Mouse (Mus musculus): ENCODE measurements at regions not wholly inside any gene's neighbourhood (a gene's known extent, or its start where the extent isn't known, plus 50 kb on each side); places are given as distances from the start of the nearest gene placed in this dataset.

GRCm38 (mm10) chr1:51594666-51595065, 116.4 kb upstream of the Nabp1 start:
- Histone ChIP-seq H3K4me2 (replicated peaks; ENCODE audit: low read depth, low read length) (no peak overlapping the region), H3K9me3 (ENCODE audit: control insufficient read depth, low read length) (no peaks in the 10 kb centered on the region), H3K4me3 (ENCODE audit: low read length) (no peak overlapping the region), H3K36me3 (ENCODE audit: control insufficient read depth, insufficient read depth, low read length) (no peaks in the 10 kb centered on the region), H3K27me3 (ENCODE audit: control insufficient read depth, insufficient read depth, low read length) (no peaks in the 10 kb centered on the region), H3K4me1 (ENCODE audit: control insufficient read depth, insufficient read depth, low read length) (0 out of 2 replicates have a peak, but pooled peaks cover 3% of the 10 kb centered on the region), H3K27ac (ENCODE audit: low read depth, low read length) (no peak overlapping the region), H3K9ac (ENCODE audit: low read depth, low read length) (no peak overlapping the region)
- no peak for ATAC-seq (ENCODE audit: low FRiP score, low TSS enrichment)
- WGBS: 73% methylated on average over 4 of the region's 4 CpGs

DNA sequence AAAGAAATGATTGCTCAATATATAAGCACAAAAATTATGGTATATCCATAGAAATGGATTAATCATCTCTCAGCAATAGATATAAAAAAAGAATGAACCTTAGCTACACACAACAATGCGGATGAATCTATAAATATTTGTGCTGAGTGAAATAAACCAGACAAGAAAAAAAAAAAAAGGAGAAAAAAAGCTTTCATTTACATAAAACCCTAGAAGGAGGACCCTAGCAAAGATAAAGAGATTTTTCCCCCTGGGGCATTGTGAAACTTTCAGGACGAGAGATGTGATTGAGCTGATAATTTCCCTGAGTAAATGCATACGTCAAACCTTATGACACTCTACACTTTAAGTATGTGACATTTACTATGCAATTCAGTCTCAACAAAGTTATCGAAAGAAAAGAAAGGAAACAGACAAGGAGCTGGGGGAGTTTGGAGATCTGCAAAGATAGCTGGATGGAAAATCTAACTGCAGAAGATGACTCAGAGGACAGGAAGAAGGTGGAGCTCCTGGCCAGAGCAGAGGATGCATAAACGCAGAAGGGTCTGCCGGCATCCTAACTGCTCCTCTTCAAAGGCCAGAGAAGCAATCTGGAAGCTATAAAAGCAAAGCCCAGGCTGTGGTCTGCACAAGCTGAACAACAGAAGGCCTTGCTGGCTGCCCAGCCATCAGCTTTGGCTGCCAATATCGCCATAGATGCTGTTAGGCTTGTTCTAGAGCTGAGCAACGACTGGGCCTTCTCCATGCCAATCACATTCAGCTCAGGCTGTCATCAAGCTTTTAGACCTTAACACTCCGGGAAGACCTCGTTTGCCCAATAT, 115.6 kb upstream of the Nabp1 start:
- ATAC-seq (ENCODE audit: low FRiP score, low TSS enrichment): no peak
- Histone ChIP-seq H3K9ac (ENCODE audit: low read depth, low read length) (no peak overlapping the region), H3K4me1 (ENCODE audit: control insufficient read depth, insufficient read depth, low read length) (0 out of 2 replicates have a peak, but pooled peaks cover 3% of the 10 kb centered on the region), H3K4me2 (replicated peaks; ENCODE audit: low read depth, low read length) (no peak overlapping the region), H3K27me3 (ENCODE audit: control insufficient read depth, insufficient read depth, low read length) (no peaks in the 10 kb centered on the region), H3K36me3 (ENCODE audit: control insufficient read depth, insufficient read depth, low read length) (no peaks in the 10 kb centered on the region), H3K4me3 (ENCODE audit: low read length) (no peak overlapping the region), H3K27ac (ENCODE audit: low read depth, low read length) (no peak overlapping the region), H3K9me3 (ENCODE audit: control insufficient read depth, low read length) (no peaks in the 10 kb centered on the region)
- WGBS: 33% methylated on average over 10 of the region's 10 CpGs

GRCm38 (mm10) chr1:51591886-51592285, 113.7 kb upstream of the Nabp1 start:
- 0 out of 2 replicates have a peak, but pooled peaks cover 3% of the 10 kb centered on the region for H3K4me1 ChIP-seq (ENCODE audit: control insufficient read depth, insufficient read depth, low read length)
- no peak overlapping the region for H3K27ac ChIP-seq (ENCODE audit: low read depth, low read length)
- H3K4me3 ChIP-seq (ENCODE audit: low read length): no peak overlapping the region
- no peaks in the 10 kb centered on the region for H3K9me3 ChIP-seq (ENCODE audit: control insufficient read depth, low read length)
- H3K27me3 ChIP-seq (ENCODE audit: control insufficient read depth, insufficient read depth, low read length): no peaks in the 10 kb centered on the region
- no peak overlapping the region for H3K9ac ChIP-seq (ENCODE audit: low read depth, low read length)
- WGBS: 60% methylated on average over 4 of the region's 4 CpGs
- ATAC-seq (ENCODE audit: low FRiP score, low TSS enrichment): no peak
- no peak overlapping the region for H3K4me2 ChIP-seq (replicated peaks; ENCODE audit: low read depth, low read length)
- H3K36me3 ChIP-seq (ENCODE audit: control insufficient read depth, insufficient read depth, low read length): no peaks in the 10 kb centered on the region

DNA sequence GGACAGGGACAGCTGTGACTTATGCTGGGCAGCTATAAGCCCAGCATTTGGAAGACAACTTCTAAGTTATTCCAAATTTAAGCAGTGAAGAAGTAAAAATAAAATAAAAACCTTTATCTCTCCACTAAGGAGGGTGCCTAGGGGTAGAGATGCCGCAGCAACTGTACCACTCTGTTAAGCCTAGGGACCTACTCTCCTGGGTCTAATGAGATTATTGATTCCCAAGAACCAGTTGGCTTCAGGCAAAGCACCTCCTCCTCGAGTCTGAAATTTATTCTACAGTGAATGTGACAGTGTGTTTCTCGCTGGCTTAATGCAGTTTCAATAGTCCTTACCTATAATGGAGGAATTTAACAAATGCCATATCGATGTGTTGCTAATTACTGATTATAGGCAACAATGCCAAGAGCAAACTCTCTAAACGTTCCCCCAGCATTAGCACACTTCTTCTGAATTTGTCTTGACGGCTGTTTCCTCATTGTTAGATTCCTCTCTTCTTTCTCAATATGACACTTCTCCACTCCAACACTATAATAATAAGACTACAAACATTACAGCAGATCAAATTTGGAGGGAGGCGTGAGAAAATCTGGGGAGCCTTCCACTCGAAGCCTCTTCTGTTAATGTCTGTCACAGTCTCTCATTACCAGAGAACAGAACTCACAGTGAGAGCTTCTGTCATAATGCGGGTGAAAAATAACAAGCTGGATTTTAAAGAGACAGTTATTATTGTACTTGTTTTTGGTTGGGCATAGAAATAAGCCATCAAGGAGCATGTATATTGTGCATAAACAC, 112.6 kb upstream of the Nabp1 start:
- Histone ChIP-seq H3K4me1 (ENCODE audit: control insufficient read depth, insufficient read depth, low read length) (0 out of 2 replicates have a peak, but pooled peaks cover 3% of the 10 kb centered on the region), H3K4me3 (ENCODE audit: low read length) (no peak overlapping the region), H3K9me3 (ENCODE audit: control insufficient read depth, low read length) (no peaks in the 10 kb centered on the region), H3K36me3 (ENCODE audit: control insufficient read depth, insufficient read depth, low read length) (no peaks in the 10 kb centered on the region), H3K9ac (ENCODE audit: low read depth, low read length) (no peak overlapping the region), H3K27me3 (ENCODE audit: control insufficient read depth, insufficient read depth, low read length) (no peaks in the 10 kb centered on the region), H3K27ac (ENCODE audit: low read depth, low read length) (no peak overlapping the region), H3K4me2 (replicated peaks; ENCODE audit: low read depth, low read length) (no peak overlapping the region)
- 82% methylated on average over 9 of the region's 9 CpGs for WGBS
- ATAC-seq (ENCODE audit: low FRiP score, low TSS enrichment): no peak

DNA sequence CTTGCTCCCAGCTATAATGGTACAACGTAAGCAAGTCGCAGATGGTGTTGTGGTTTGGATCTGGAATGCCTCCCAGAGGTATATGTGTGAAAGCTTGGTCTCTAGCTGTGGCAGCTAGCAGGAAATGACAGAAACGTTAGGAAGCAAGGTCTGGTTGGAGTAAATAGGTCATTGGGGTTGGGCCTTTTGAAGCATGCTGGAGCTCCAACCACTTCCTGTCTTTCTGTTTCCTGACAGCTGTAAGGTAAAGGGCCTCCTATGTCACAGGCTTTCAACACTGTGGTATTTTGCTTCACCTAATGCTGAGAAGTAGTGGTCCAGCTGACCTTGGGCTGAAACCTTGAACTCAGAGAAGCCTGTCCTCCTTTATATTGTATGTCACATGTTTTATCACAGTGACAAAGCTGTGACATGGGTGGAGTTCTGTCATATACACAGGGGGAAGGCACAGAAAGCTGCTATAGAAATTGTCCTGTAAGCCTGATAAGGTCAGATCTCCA, 106.8 kb upstream of the Nabp1 start:
- WGBS: 37% methylated on average over 3 of the region's 3 CpGs

GRCm38 (mm10) chr1:51583871-51584270, 105.6 kb upstream of the Nabp1 start:
- no peak overlapping the region for H3K4me2 ChIP-seq (replicated peaks; ENCODE audit: low read depth, low read length)
- H3K9me3 ChIP-seq (ENCODE audit: control insufficient read depth, low read length): no peaks in the 10 kb centered on the region
- no peak overlapping the region for H3K4me3 ChIP-seq (ENCODE audit: low read length)
- H3K9ac ChIP-seq (ENCODE audit: low read depth, low read length): no peak overlapping the region
- no peak overlapping the region for H3K27ac ChIP-seq (ENCODE audit: low read depth, low read length)
- no peaks in the 10 kb centered on the region for H3K4me1 ChIP-seq (ENCODE audit: control insufficient read depth, insufficient read depth, low read length)
- H3K27me3 ChIP-seq (ENCODE audit: control insufficient read depth, insufficient read depth, low read length): no peaks in the 10 kb centered on the region
- no peak for ATAC-seq (ENCODE audit: low FRiP score, low TSS enrichment)
- no peaks in the 10 kb centered on the region for H3K36me3 ChIP-seq (ENCODE audit: control insufficient read depth, insufficient read depth, low read length)
- 88% methylated on average over 4 of the region's 4 CpGs for WGBS

More for the DNA sequence above, 106.8 kb upstream of the Nabp1 start:
- Histone ChIP-seq H3K27me3 (ENCODE audit: control insufficient read depth, insufficient read depth, low read length) (no peaks in the 10 kb centered on the region), H3K36me3 (ENCODE audit: control insufficient read depth, insufficient read depth, low read length) (no peaks in the 10 kb centered on the region), H3K27ac (ENCODE audit: low read depth, low read length) (no peak overlapping the region), H3K4me1 (ENCODE audit: control insufficient read depth, insufficient read depth, low read length) (no peaks in the 10 kb centered on the region), H3K9me3 (ENCODE audit: control insufficient read depth, low read length) (no peaks in the 10 kb centered on the region), H3K9ac (ENCODE audit: low read depth, low read length) (no peak overlapping the region), H3K4me2 (replicated peaks; ENCODE audit: low read depth, low read length) (no peak overlapping the region), H3K4me3 (ENCODE audit: low read length) (no peak overlapping the region)
- no peak for ATAC-seq (ENCODE audit: low FRiP score, low TSS enrichment)

DNA sequence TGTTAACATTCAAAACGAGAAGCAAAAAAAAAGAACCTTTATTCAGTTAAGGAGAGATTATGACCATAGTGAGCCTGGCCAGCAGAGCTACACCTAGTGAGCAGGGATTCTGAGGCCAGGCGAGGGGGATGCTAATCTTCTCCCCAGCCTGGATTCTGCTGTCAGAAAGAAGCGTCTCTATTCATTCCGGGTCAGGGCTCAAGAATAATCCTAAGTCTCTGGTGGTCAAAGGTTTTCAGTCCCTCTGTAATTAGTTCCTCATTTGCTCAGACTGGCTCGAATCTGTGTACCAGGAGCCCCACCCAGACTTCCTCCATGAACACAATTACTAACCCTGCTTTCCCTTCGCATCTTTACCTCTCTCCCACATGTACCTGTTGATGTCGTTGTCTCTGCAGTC, 101.8 kb upstream of the Nabp1 start:
- no peak overlapping the region for H3K4me3 ChIP-seq (ENCODE audit: low read length)
- H3K27me3 ChIP-seq (ENCODE audit: control insufficient read depth, insufficient read depth, low read length): no peaks in the 10 kb centered on the region
- H3K36me3 ChIP-seq (ENCODE audit: control insufficient read depth, insufficient read depth, low read length): no peaks in the 10 kb centered on the region
- no peaks in the 10 kb centered on the region for H3K4me1 ChIP-seq (ENCODE audit: control insufficient read depth, insufficient read depth, low read length)
- WGBS: 58% methylated on average over 7 of the region's 7 CpGs
- no peak for ATAC-seq (ENCODE audit: low FRiP score, low TSS enrichment)
- no peak overlapping the region for H3K4me2 ChIP-seq (replicated peaks; ENCODE audit: low read depth, low read length)
- H3K9me3 ChIP-seq (ENCODE audit: control insufficient read depth, low read length): no peaks in the 10 kb centered on the region
- no peak overlapping the region for H3K9ac ChIP-seq (ENCODE audit: low read depth, low read length)
- H3K27ac ChIP-seq (ENCODE audit: low read depth, low read length): no peak overlapping the region

GRCm38 (mm10) chr1:51577701-51578100, 99.5 kb upstream of the Nabp1 start:
- H3K9ac ChIP-seq (ENCODE audit: low read depth, low read length): no peak overlapping the region
- H3K27me3 ChIP-seq (ENCODE audit: control insufficient read depth, insufficient read depth, low read length): no peaks in the 10 kb centered on the region
- H3K27ac ChIP-seq (ENCODE audit: low read depth, low read length): no peak overlapping the region
- no peaks in the 10 kb centered on the region for H3K36me3 ChIP-seq (ENCODE audit: control insufficient read depth, insufficient read depth, low read length)
- 94% methylated on average over 2 of the region's 2 CpGs for WGBS
- H3K4me3 ChIP-seq (ENCODE audit: low read length): no peak overlapping the region
- H3K4me2 ChIP-seq (replicated peaks; ENCODE audit: low read depth, low read length): no peak overlapping the region
- no peak for ATAC-seq (ENCODE audit: low FRiP score, low TSS enrichment)
- no peaks in the 10 kb centered on the region for H3K9me3 ChIP-seq (ENCODE audit: control insufficient read depth, low read length)
- no peaks in the 10 kb centered on the region for H3K4me1 ChIP-seq (ENCODE audit: control insufficient read depth, insufficient read depth, low read length)

Measured in kidney, embryonic 14.5 days (tissue).